Mouse (Mus musculus) spleen, adult 2 months (tissue): ENCODE results near the gene Hcfc1.

Experiments
- CTCF ChIP-seq: fragments of 200-500 bp; IDR thresholded peaks from 2 replicates; pipeline ENCODE4 v1.5.1; 2011; ENCODE audit warnings: mild to moderate bottlenecking, inconsistent platforms; ENCODE audit not compliant: insufficient read depth, insufficient read length, insufficient replicate concordance; ENCODE audit errors: extremely low read depth
- POLR2A ChIP-seq: fragments of 200-500 bp; IDR thresholded peaks from 2 replicates; pipeline ENCODE4 v1.6.1; 2011; ENCODE audit warnings: low read depth, low read length, inconsistent platforms

- TF ChIP-seq POLR2A (no peak), CTCF (peak; percentile 7; the same call in 1 of the 2 replicates)
Measured at GRCm38 (mm10) chrX:73895719-73896118, 70.4 kb downstream of the Hcfc1 start, which contains the start of gene L1cam.
